Mouse (Mus musculus) thymus, postnatal 4 days (tissue): ENCODE data around the gene Itga2b.
"Not testable (repeated sequence)": the region's sequence is repeated elsewhere in the genome, so short reads cannot be mapped to it uniquely, and the experiment has no call there.

ENCODE experiments used
- DNase-seq: peaks from one replicate; pipeline ENCODE4 v3.0.0; 2021

The Itga2b gene

DNA sequence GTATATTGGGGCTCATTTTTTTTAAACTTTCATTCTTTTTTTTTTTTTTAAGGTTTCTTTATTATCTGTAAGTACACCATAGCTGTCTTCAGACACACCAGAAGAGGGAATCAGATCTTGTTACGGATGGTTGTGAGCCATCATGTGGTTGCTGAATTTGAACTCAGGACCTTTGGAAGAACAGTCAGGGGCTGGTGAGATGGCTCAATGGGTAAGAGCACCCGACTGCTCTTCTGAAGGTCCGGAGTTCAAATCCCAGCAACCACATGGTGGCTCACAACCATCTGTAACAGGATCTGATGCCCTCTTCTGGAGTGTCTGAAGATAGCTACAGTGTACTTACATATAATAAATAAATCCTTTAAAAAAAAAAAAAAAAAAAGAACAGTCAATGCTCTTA is 59.6 kb downstream of the Itga2b start:
- not testable (repeated sequence) for DNase-seq

DNA sequence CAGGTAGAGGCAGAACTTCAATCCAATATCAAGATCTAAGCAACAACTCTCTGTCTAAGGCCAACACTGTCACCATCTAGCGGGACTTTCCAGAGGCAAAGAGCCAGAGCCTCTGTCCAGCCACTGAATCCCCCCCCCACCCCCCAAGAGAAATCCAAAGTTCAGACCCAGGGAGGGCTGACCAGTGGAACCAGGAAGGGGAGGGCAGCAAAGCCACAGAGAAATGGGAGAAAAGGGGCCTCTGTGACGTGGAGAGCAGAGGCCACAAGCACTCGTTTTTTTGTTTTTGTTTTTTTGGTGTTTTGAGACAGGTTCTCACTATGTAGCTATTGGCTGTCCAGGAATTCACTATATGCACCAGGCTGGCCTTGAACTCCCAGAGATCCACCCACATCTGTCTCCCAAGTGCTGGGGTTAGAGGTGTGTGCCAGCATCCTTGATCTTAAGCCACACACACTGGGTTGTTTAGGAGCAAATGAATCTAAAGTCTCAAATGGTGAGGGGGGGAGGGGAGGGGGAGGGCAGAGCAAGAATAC is 60.1 kb downstream of the Itga2b start:
- DNase-seq, result no peak

DNA sequence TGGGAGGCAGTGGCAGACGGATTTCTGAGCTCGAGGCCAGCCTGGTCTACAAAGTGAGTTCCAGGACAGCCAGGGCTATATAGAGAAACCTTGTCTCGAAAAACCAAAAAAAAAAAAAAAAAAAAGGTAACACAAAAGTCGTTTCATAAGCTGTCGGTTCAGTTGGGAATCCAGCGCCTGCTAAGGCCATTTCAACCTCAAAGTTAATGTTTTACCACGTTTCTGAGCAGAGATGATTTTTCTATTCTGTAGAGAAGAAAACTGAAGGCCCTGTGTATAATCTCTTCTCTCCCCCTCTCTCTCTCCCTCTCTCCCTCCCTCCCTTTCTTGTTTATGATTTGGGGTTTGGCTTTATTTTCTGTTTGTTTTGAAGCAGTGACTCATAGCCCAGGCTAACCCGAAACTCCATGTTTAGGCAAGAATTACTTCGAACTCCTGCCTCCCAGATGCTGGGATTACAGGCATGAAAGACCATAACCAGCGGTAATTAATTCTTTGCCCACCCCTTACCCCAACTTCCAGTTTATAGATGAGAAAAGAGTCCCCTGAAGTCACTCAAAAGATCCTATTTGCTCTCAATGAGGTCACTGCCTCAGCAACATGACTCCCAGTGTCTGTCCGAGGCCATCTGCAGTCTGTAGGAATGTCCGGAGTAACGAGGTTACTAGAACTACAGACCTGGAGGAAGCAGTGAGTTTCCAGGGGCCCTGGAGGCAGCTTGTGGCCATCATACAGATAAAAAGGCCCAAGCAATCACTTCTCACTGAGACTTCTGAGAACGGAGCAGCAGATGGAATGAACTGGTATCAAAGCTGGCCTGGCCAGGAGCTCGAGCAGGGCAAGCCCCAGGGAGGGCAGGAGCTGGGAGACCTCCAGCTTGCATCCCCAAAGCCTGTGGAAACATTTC is 60.8 kb downstream of the Itga2b start:
- no peak for DNase-seq

DNA sequence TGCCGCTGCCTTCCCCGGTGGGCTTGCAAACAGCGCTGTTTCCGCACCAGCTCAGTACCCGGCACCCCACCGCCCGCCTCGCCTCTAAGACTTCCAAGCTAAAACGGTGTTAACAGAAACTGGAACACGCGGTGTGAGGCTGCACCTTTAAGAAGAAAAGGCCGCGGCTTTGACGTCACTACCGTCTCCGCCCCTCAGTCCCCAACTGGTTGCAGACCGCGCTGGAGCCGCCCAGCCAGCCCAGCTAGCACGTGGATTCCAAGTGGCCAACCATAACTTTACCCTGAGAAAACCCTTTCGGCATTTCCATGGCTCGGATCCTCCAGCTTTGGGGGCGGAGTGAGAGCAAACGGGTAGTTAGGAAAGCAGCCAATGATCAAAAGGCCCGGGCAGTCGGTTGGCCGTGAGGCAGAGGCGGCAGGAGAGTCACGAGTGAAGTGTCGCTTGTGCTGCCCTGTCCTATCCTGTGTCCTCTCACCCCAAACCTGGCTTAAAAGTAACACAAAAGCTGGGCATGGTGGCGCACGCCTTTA is 61.5 kb downstream of the Itga2b start:
- DNase-seq, result peak; percentile 93

DNA sequence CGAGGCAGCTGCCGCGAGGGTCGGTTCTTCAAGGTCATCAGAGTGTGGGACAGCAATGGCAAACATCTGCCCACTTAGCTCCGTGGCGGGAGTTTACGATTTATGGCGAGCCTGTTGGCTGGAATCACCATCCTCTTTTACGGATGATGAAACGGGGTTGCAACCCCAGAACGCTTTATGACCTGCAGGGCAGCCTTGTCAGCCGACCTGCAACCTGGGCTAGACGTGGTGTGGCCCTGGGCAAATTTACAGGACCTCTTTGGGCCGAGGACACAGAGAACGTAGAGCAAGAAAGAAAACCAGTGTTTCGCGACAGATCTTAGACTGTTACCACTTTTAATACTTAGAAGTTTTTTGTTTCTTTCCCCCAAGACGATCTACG is 62.1 kb downstream of the Itga2b start, which contains the start of gene Slc25a39:
TSS of gene Slc25a39 (minus strand) at position 113 of the 382 bp plus-strand sequence.
- DNase-seq, result no peak

DNA sequence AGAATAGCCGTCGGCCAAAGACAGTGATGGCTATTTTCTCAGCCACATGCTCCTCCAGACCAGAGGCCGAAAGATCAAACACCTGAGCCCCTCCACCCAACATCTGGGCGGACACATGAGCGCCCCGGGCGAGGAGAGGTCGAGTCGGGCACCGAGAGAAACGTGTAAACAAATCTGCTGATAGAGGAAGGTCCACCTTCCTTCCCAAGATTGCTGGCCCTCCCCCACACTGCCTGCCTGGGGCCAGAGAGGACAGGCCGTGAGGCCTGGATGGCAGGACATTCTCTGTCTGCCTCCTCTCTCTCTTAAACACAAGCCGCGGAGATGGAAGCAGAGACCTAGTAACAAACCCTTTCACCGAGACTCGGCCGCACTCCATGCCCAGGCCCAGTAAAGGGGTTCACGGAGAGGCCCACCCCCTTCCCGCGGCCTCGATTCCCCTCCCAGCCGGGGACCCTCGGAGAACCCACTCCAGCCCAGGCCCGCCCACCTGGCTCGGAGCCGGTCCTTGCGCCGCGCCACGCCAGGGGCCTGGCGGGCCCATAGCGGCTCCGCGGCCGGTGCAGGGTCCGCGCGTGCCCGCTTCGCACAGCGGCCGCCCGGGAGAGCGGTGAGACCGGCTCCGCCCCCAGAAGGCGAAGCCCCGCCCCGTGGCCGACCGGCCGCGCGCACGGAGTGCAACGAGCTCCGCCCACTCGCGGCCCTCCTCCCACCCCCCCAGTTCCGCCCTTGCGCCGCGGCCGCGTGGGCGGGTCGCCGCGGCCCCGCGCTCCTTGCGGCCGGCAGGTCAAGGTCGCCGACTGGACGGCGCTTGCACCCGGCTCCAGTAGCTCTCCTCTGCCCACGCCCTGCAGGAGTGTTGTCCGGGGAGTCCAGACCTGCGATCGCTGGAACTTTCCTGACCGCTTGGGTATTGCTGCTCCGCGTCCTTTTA is 62.8 kb downstream of the Itga2b start:
- DNase-seq, result peak; percentile 98

DNA sequence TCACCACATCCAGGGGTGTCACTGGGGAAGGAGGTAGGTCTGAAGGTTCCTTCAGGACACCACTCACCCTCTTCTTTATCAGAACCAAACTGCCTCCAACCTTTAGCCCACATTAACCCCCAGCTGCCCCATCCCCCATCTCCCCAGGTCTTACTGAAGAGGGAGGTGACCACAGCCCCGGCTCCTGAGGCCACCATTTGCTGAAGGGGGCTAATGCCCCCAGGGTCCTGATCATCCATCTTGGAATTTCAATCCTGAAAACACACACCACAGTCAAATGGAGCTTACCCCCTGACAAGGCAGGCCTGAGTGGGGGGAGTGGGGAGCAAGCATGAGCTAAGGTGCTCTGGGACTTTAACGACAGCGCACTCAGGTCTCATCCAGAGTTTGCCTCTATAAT is 63.5 kb downstream of the Itga2b start:
- no peak for DNase-seq

DNA sequence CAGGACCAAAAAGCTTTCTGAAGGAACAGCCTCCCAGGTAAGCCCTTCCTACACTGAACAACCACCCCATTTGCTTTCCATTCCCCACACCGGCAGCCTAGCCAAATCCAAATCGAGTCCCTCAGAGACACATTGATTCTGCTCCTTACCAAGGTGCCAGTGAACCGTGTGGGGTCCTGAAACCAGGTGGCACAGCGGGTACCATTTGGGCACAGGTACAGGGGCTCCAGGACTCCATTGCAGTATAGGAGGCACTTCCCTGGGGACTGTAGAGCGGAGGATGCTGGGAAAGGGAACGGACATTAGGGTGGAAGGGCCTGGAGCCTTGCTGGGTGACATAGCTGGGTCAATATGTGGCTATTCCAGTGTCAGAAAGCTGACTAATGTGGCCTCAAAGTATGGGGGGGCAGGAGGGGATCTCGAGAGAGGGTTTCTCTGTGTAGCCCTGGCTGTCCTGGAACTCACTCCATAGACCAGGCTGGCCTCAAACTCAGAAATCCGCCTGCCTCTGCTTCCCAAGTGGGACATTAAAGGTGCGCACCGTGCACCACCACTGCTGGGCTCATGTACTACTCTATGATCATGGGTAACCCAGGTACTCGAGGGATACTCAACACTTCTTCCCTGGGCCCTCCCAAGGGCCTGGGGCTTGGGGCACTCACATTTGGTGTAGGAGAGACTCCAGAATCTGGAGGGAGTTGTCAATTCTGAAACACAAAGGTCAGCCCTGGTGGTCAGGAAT is 64.2 kb downstream of the Itga2b start:
- DNase-seq, result no peak

DNA sequence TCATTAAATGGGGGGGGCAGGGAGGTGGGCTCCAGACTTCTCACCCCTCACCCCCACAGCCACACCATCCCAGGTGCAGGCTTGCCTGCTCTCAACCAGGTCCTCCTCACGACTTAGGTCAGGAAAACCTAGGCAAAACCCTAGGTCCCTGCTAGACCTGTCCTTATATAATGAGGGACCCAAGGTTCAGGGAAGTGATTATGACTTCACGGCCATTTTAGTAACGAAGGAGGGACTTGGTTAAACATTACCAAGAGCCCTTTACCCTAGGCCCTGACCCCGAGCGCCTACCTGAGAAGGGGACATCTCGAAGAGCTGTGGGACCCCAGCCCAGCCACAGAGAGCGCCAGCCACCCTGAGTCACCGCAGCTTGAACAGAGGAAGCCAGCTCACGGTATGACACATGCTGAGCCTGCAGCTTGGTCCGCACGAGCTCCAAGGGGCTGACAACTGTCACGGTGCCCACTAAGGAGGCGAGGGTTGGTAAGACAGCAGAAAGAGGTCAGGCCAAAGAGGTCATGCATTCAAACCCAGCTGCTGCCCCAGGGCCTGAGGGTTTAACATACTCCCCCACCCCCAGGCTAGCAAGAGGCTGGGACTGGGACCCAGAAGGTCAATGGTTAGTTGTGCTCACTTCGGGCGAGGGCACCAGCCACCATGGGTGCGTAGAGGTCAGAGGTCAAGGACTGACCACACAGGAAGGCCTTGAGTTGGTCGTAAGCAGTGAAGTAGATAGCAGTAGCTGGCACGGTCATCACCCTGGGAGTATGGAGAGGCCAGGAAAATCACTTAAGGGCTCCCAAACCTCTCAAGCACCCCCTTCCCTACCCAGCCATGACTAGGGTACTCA is 65.5 kb downstream of the Itga2b start:
- DNase-seq, result no peak

DNA sequence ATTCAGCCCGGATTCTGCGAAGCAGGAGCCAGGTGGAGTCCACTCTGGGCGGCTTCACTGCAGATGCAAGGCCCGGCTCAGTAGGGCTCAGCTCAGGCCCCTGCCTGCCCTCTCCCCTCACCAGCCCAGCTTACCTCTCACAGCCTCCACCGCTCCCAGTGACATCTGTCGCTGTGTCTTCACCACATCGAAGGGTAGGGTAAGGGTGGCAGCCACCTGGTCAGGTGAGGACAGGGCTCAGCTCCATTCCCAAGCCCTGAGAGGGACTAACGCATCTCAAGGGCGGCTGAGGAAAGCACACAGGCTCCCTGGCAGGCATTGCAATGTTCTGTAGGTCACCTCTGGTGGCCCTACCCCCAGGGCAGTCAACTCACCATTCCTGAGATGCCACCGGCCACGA is 66.3 kb downstream of the Itga2b start:
- DNase-seq, result no peak
